Mouse (Mus musculus): Measurements from ENCODE around the gene Trim26.
"Not testable (repeated sequence)": the region's sequence is repeated elsewhere in the genome, so short reads cannot be mapped to it uniquely, and the experiment has no call there.

Trim26 gene

DNA sequence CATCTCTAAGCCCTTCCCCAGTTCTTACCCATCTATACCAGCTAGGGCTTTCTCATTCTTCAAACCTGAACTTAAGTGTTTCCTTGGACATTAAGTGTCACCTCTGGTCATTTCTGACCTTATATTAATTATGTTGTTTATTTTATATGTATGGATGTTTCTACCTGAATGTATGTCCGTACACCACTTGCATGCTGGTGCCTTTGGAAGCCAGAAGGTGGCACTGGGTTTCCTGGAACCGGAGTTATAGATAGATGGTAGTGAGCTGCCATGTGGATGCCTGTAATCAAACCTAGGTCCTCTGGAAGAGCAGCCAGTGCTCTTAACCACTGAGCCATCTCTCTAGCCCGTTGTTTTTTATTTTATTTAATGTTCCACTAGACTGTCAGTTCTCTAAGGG lies 18.6 kb downstream of the Trim26 start:
- no peak for DNase-seq

DNA sequence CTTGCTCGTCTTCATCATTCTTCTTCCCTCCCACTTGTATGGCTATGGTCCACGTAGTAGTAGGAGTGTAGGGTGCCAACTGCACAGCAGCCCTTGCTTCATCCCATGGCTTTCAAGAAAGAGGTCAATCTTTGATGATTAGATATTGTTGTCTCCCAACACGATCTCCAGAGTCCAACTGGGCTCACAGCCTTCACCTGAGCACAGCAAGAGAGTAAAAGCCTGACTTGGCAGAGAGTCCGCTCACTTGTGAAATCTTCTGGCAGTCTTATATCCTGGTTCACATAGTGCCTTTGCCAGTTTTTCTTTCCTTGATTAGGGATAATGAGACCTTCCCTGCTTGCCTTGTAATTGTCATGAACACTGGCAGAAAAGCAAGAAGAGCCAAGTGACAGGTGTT lies 19.3 kb downstream of the Trim26 start:
- DNase-seq = no peak

DNA sequence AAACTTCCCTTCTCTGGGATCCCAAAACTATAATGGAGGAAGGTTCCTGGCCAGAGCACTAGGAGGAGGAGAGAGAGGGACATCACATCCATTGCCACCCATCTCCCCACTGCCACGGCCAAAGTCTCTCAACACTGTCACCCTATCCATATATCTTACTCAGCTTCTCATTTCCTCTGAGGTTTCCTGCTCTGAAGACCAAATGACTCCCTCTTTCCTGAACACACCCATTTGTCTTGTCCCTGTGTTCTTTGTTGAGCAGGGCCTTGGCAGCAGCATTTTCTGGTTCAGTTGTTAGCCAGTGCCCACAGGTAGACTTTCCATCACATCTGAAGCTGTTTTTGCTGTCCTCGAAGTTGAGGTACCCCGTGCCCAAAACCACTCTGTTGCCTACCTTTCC lies 21.2 kb downstream of the Trim26 start:
- DNase-seq = no peak

DNA sequence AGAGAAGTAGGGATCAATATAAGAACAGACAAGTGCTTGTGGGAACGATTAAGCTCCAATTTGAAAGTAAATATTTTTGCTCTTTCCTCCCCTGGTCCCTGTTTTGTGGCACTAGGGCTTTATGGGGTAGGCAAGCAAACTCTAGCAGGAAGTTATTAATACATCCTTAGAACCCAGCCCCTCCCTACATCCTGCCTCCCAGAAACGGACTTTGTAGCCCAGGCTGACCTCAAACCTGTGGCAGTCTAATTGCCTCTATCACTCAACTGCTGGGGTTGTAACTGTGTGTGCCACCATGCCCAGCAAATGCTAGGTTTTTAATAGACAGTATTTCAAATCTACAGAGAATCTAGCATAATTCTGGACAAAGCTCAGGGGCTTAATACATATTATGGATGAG lies 24.7 kb downstream of the Trim26 start:
- no peak for DNase-seq

DNA sequence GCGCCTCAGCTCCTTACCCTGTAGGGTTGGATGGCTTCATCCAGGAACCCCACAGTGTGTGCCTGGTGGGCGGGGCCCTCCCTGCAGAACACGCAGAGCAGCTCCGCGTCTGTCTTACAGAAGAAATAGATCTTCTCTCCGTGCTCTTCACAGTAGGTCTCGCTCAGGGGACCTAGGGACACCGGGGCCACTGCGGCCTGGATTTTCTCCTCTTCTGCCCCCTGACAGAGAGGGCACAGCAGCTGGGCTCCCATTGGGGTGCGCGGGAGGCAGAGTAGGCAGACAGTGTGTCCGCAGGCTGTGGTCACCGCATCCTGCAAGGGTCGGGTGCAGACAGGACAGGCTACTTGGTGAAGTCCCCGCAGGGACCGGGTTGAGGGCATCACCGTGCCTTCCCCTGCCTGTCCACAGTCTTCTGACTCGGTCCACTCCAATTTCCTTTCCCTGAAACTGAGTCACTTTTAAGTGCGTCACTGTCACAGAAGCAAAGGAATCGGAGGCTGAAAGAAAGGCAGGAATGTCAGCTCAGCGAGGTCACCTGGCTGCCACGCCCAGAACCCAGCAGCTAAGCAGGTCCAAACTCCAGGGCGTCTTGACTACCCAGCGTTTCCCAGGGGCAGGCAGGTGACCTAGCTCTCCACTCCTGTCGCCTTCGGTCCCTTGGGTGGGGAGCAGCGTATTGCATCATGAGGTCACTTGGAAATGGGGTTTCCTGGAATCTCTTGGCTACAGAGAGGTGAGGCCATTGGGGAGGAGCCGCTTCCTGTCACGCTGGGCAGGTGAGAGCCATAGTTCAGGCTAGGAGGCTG lies 30.0 kb downstream of the Trim26 start, which contains the start of gene Trim15:
Gene Trim15, minus strand, starts transcription at position 492 of the 809 bp plus-strand sequence.
- DNase-seq = no peak

DNA sequence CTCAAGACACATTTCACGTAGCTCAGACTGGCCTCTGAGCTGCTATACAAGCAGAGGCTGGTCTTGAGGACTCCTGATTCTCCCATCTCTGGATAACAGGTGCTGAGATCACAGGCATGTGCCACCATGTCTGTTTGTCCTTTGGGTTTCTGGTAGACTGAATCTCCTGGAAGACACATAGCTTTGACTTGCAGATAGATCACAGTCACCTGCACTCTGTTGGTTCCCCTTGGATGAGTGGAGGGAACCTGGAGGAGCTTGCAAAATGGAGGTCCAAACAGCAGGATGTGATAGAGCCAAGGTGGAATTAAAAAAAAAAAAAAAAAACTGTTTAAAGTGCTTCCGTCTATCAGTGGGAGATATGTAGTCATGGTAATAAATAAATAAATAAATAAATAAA lies 31.9 kb downstream of the Trim26 start:
- DNase-seq = no peak

DNA sequence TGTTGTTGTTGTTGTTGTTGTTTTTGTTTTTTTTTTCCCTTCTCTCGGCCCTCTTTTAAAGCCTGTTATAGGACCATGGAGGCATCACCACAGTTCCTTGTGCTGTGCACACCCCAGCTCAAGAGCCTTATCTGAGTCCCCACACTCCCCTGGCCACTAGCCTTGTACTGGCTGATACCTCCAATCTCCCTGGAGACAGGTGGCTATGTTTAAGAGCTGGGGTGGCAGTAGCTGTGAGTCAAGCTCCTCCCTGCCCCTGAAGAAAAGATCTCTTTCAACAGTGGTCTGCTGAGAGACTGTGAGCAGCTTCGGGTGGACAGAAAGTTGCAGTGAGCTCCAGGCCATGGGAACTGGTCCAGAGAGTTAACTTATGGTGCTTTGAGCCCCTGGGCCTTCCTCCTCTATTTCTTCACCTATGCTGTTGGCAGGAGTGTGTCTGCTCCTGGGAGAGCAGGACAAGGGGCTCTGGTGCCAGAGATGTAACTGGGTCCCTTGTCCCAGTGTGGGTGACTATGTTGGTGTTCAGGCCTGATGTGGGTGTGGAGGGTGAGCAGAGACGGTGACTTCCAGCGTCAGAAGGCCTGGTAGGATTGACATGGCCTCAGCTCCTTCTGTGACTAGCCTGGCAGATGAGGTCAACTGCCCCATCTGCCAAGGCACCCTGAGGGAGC lies 32.5 kb downstream of the Trim26 start, which contains the start of gene Trim10:
Gene Trim10, plus strand, starts transcription at position 291 of the 671 bp plus-strand sequence.
- no peak for DNase-seq

DNA sequence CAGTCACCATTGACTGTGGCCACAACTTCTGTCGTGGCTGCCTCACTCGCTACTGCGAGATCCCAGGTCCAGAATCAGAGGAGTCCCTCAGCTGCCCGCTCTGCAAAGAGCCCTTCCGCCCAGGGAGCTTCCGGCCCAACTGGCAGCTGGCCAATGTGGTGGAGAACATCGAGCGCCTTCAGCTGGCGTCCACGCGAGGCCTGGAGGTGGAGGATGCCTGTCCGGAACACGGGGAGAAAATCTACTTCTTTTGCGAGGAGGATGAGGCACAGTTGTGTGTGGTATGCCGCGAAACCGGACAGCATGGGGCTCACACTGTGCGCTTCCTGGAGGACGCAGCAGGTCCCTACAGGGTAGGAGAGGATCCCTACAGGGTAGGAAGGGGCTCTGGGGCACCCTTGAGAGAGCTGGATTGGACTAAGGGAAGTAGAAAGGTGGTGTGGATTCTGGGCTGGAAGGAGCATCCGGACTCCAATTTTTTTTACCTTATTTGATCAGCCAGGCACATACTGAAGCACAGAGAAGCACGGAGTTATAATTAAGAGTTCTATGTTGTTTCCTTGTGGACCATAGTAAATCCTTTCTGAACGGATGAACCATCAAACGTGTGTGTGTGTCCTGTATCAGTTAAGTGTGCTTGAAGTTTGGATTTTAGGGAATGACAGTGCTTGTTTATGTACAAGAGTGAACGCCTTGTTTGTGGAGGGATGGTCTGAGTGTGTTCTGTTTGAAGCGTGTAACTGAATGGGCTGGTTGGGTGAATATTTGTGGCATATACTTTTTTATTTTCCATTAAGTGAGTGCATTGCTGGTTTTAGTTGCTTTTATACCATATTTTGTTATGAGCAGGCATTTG lies 33.2 kb downstream of the Trim26 start:
- DNase-seq = no peak

DNA sequence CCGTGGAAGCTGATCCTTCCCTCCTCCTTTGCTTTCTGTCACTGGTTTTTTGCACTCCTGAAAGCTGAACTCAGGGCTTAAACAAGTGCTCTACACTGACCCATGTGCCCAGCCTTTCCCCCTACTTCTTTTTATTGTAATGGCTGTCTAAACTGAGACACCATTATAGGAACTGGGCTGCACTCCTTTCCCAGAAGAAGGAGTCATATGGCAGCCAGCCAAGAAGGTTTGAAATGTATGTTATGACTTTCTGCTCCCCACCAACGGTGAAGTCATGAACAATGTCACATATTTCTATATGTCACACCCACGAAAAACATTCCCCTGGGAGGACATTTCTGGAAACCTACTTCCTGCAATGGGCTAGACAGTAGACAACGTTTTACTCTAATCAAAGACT lies 37.7 kb downstream of the Trim26 start:
- DNase-seq = no peak

DNA sequence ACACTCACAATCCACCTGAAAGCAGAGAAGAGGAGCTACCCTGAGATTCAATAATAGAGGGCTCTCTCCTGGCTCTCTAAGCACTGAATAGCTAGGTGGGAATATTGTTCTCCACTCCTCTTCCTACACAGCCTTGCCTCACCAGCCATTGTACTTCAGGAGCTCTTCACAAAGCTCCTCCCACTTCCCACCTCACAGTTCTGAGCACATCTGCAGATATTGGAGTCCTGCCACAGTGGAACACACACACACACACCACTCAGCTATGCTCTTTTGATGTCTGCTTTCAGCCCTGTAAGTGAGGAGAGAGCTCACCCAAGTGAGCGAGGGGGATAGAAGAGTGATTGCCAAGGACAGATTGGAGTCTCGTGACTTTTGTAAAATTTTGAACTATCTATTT lies 46.4 kb downstream of the Trim26 start:
- no peak for DNase-seq

DNA sequence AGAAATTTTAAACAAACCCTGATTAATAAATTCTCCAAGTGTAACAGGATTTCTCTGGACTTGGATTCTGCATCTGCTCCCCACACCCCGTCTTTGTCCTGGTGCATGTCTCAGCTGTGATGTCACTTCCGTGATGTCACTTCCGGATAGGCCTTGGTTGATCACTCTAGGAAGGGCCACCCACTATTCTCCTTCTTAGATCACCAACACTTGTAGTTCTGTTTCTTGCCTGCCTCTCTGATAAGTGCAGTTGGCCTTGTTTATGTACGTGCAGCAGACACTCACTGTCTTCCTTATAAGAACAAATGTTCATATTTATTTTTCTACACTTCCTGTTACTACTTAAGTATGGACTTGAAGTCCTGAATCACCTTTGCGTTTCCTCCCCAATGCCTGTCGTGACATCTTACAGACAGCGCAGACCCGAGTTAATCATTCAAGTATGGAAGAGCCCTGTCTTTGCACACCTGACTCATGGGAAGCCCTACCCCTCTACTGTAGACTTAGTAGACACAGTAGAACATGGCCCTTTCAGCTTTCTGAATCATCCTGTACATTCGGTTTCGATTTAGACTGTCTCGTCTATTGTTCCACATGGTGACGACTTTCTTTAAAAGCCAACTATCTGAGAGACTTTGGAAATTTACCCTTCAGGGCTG lies 48.3 kb downstream of the Trim26 start:
- DNase-seq = no peak

DNA sequence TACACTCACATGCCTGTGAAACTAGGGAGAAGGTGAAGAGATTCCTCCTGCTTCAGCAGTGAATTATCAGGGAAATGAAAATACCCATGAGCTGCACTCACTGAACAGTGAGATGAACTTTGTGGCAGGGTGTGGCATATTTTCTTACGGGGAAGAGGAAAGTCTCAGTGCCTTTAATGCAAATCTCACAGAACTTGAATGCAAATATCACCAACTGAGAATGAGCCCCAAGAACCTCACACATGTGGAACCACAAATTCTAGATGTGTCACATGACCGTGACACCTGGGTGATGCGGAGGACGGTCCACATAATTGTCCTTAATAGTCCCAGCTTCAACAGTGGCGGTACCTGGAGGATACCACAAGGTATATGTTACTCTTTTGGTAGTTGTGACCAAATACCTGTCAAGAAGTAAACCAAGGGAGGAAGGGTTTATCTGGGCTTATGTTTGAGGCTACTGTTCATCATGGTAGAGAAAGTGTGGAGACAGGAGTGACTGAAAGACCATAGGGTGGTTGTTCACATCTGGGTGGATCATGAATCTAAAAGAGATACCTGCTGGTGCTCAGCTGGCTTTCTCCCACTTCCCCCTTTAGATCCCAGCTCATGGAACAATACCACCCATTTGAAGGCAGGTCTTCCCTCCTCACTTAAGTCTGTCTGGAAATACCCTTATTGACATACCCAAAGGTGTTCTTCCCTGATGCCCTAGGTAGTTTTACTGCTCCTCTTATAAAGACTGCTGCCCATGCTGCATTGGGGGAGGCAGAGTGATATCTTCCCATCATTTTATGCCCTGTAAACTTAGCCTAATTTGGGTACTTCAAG lies 53.4 kb downstream of the Trim26 start, which contains the start of gene Trim40:
Gene Trim40, minus strand, starts transcription at position 51 of the 831 bp plus-strand sequence.
- no peak for DNase-seq

DNA sequence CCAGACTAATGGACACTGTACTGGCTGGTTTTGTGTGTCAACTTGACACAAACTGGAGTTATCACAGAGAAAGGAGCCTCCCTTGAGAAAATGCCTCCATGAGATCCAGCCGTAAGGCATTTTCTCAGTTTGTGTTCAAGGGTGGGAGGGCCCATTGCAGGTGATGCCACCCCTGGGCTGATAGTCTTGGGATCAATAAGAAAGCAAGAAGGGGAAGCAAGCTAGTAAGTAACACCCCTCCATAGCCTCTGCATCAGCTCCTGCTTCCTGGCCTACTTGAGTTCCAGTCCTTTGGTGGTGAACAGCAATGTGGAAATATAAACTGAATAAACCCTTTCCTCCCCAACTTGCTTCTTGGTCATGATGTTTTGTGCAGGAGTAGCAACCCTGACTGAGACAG lies 54.6 kb downstream of the Trim26 start:
- not testable (repeated sequence) for DNase-seq

DNA sequence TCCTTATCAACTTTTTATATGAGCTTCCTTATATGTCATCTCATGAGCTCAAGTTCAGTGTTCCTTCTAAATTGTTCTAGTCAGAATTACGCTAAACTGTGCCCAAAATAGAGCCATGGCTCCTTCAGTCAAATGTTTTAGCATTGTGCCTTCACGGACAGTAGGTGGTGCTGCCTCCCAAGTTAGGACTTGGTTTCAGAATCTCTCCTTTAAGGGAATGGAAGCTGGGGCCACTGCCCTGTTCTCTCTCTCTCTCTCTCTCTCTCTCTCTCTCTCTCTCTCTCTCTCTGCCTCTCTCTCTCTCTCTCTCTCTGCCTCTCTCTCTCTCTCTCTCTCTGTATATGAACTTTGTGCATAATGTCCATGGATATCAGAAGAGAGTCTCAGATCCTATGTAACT lies 55.4 kb downstream of the Trim26 start:
- DNase-seq = peak in 1 of 2 experiments; percentile 18

DNA sequence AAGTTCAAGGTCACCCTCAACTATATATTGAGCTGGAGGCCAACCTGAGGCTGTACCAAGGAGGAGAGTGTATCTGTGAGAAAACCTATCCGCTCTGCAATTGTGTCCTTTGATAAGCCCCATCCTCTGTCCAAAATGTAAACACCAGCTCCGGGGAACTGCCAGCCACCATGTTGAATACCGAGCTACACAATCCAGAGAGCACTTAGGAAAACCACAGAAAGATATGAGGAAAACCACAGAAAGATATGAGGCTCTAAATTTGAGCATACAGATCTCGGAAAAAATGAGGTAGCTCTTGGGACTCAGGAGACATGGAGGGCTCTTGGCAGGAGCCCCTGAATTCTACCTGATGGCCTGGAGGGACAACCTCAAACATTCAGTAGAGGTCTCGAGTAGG lies 56.5 kb downstream of the Trim26 start:
- no peak for DNase-seq

DNA sequence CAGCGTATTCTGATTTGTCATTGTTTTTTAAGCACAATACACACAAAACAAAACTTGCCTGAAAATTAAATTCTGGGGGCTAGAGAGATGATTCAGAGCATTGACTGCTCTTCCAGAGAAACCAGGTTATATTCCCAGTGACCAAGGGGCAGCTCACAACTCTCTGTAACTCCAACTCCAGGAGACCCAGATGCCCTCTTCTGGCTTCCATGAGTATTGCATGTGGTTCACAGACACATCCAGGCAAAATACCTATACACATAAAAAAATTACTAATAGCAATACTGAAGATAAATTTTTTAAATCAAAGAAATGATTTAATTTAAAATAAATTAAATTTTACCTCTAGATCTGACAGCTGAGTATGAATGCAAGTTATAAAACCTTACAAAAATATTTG lies 59.6 kb downstream of the Trim26 start:
- peak in 1 of 2 experiments; percentile 17 for DNase-seq

DNA sequence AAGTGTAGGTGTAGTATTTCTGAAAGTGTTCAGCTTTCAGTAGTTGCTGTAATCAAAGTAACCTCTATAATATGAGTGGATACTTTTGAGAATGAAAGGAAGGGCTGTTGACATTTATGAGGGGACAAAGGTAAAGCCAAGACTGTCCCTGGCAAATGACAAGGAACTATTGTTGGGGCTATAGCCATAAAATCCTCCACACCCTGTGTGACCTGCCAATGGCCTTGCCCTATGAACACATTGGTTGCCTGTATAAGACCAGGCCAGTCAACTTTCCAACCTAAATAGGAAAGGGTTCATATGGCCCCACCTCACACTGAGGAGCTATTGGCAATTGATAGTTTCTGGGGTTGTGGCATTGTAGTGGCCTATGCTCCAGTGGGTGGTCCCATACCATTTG lies 60.1 kb downstream of the Trim26 start:
- no peak for DNase-seq

DNA sequence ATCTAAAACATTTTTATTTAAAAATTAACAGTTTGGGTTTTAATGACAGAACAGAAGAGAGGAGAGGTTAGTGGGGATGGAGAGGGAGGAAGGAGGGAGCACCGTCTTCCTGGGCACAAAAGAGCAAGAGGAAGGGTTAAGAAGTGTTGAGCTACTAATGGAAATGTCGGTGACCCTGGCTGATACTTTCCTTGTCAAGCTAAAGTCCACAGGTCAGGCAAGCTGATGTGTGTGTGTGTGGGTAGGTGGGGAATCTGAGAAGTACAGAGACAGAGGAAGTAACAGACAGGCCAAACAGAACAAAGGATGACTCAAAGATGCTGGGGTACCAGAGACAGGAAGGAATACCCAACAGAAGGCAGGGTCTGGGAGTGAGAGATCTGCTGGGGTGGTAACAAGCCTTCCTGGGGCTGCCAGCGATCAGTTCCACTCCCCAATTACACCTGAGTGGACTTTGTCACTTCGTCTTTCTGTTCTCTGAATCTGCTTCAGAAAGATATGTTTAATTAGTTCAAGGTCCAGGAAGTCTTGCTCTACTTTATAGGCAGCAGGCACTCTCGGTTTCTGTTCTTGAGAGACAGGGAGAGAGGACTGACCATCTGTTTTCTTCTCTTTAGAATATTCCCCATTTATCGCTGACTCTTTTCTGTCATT lies 60.7 kb downstream of the Trim26 start, which contains the start of gene Trim31:
Gene Trim31, plus strand, starts transcription at position 567 of the 654 bp plus-strand sequence.
- DNase-seq = no peak

DNA sequence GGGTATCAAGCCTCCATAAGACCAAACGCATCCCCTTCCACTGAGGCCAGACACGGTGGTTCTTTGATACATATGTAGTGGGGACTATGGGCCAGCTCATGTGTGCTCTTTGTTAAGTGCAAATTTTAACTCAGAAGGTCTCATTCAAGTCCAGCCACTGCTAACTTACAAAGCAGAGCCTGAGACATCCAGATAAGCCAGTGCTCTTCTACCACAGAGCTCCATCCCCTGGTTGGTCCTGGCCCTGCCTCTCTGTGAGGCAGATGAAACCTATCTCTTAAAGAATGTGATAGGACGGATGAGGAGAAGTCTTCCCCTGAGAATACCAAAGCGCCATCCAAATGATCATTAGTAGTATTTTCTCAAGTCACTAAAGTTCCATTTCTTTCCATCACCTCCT lies 62.4 kb downstream of the Trim26 start:
- no peak for DNase-seq

DNA sequence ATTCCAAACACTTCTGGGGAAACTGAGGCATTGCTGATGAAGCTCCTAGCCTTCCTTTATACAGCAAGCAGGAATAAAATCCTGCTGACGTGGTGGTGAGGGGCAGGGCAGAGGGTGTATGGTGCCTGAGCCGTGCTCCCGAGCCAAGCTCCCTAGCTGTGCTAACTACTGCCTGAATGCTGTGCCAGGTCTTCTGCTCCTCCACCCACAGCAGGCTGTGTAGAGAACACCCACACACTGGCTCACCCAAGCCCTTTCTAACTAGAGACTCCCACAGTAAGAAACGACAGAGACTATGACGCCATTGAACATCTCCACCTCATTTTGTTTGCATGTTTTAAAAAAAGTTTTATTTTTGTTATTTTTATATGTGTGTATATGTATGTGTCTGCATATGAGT lies 63.1 kb downstream of the Trim26 start:
- no peak for DNase-seq

DNA sequence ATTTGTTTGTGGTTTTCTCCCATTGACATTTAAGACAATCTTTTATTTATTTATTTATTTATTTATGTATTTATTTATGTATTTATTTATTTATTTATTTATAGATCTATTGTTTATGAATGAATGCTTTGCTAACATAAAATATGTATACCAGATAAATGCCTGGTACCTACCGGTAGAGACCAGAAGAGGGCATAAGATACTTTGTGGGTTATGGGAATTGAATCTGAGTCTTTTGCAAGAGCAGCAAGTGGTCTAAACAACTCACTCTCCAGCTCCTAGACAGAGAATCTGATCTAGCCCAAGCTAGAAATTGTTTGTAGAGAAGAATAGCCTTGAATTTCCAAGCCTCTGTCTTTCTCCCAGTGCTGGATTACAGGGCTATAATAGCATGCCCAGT lies 63.8 kb downstream of the Trim26 start:
- no peak for DNase-seq

All from spleen, adult 18-20 months (tissue).